Mouse (Mus musculus): ENCODE measurements around the gene Ppie. TPM values are rescaled to one million over a fixed set of nuclear protein-coding genes. Genes with fewer than 3 reads are reported as not detected.

The Ppie gene
- polyA plus RNA-seq, 1 experiment, result 22.7 TPM

Other genes starting within 250 kb of the Ppie start
- 40.7 and 40.8 TPM in 2 replicates for gene Mfsd2a, start 178.8 kb downstream of the Ppie start, polyA plus RNA-seq (2012; rRNA removed)
- gene Mycl, start 144.3 kb downstream of the Ppie start, polyA plus RNA-seq (2012; rRNA removed), result 10.0 and 12.0 TPM in 2 replicates
- gene Trit1, start 123.4 kb downstream of the Ppie start, polyA plus RNA-seq (2012; rRNA removed), result 17.7 and 18.2 TPM in 2 replicates
- gene Bmp8b, start 34.8 kb downstream of the Ppie start, polyA plus RNA-seq (2012; rRNA removed), result 0.36 TPM in 2 replicates
- gene Oxct2b, start 23.7 kb downstream of the Ppie start, polyA plus RNA-seq (2012; rRNA removed), result 0.15 and 0.22 TPM in 2 replicates
- 523 and 615 TPM in 2 replicates for gene Hpcal4, start 43.3 kb upstream of the Ppie start, polyA plus RNA-seq (2012; rRNA removed)
- 3.2 and 3.8 TPM in 2 replicates for gene Nt5c1a, start 61.6 kb upstream of the Ppie start, polyA plus RNA-seq (2012; rRNA removed)
- 5.9 and 7.1 TPM in 2 replicates for gene Heyl, start 93.6 kb upstream of the Ppie start, polyA plus RNA-seq (2012; rRNA removed)
- 39.4 and 40.2 TPM in 2 replicates for gene Pabpc4, start 122.4 kb upstream of the Ppie start, polyA plus RNA-seq (2012; rRNA removed)
- gene Oxct2a, start 183.7 kb upstream of the Ppie start, polyA plus RNA-seq (2012; rRNA removed), result 0.06 TPM in 1 of 2 replicates, not detected in the other
- 0.14 and 0.17 TPM in 2 replicates for gene Bmp8a, start 203.3 kb upstream of the Ppie start, polyA plus RNA-seq (2012; rRNA removed)

Data from frontal cortex, adult 2 months (tissue).